Mouse (Mus musculus): ENCODE measurements around the gene Pdzrn4.

DNA sequence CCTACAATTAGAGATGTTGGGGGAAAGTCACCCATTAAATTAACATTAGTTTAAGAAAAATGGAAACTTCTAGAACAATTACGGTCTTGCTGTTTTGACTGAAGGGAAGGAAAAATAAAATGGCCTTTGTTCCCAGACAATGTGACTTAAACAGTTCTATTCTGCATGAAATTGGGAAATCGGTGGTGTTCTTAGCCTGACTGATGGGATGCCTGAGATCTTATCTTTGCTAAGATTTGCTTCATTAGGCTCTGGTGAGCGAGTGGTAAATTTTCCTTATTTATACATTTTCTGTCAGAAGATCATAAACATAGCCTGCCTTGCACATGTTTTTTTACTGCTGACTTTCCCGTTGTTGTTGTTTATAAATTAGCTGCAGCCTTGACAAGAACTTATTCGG, 225.6 kb downstream of the Pdzrn4 start:
- TF ChIP-seq CHD2 (IDR thresholded peaks at IDR 0.05; ENCODE audit: low read depth, low read length) (no peak), MAFK (IDR thresholded peaks at IDR 0.05; ENCODE audit: insufficient read depth, low read depth, low read length) (no peak), ZNF384 (IDR thresholded peaks at IDR 0.05; ENCODE audit: low read depth, low read length) (no peak), HCFC1 (IDR thresholded peaks at IDR 0.05; ENCODE audit: borderline replicate concordance, insufficient read depth, low read length) (no peak)

Measured in ES-E14 (cell line).